In genomic region chr4:132198285-132198712, GRCm38 (mm10) we compare ENCODE assay signal across 9 mouse cellular contexts. TPM values are rescaled to one million over a fixed set of nuclear protein-coding genes. Genes with fewer than 3 reads are reported as not detected.
DNase-seq lines count a peak whose midpoint lies in the region; ATAC-seq lines count a peak whose summit lies in the region.
"Had no signal": no experiment of that assay in that cellular context is flagged by ENCODE, and none has a peak within 500 bp of the region (broad histone marks: within the 10 kb centered on the region; RNA-seq: fewer than 3 reads in every experiment).

No protein-coding gene starts in this region.

- H3K4me2 ChIP-seq in forebrain, embryonic 14.5 days (ENCODE audit: low read length) = no peak overlapping the region
- H3K4me2 ChIP-seq in forebrain, embryonic 16.5 days (ENCODE audit: low read length) = no peak overlapping the region
- H3K4me2 ChIP-seq in intestine, embryonic 16.5 days (ENCODE audit: low read depth, low read length) = no peak overlapping the region
- H3K4me2 ChIP-seq in lung, embryonic 16.5 days (ENCODE audit: low read depth, low read length) = no peak overlapping the region
- H3K4me2 ChIP-seq in midbrain, embryonic 13.5 days (replicated peaks) = no peak overlapping the region
- H3K4me2 ChIP-seq: neural tube, embryonic 13.5 days had no signal

- H3K36me3 ChIP-seq in forebrain, embryonic 14.5 days (ENCODE audit: control insufficient read depth, insufficient read depth, low read length) = peaks cover 61% of the 10 kb centered on the region
- H3K36me3 ChIP-seq in forebrain, embryonic 16.5 days (ENCODE audit: control insufficient read depth, insufficient read depth) = peaks cover 2% of the 10 kb centered on the region
- no peaks in the 10 kb centered on the region; the same call in 1 of the 2 replicates for H3K36me3 ChIP-seq in intestine, embryonic 16.5 days (ENCODE audit: control insufficient read depth, insufficient read depth, low read length)
- H3K36me3 ChIP-seq in lung, embryonic 16.5 days (ENCODE audit: control insufficient read depth, insufficient read depth, low read length) = peaks cover 15% of the 10 kb centered on the region
- peaks cover 36% of the 10 kb centered on the region for H3K36me3 ChIP-seq in midbrain, embryonic 13.5 days

- no peak overlapping the region for H3K27ac ChIP-seq in forebrain, embryonic 14.5 days (ENCODE audit: low read depth, low read length)
- no peak overlapping the region for H3K27ac ChIP-seq in forebrain, embryonic 16.5 days (ENCODE audit: low read length)
- peak overlapping the region; percentile 20; the same call in 1 of the 2 replicates for H3K27ac ChIP-seq in intestine, embryonic 16.5 days (ENCODE audit: low read length)
- H3K27ac ChIP-seq in lung, embryonic 16.5 days (ENCODE audit: low read length) = no peak overlapping the region; the same call in 1 of the 2 replicates
- no peak overlapping the region for H3K27ac ChIP-seq in midbrain, embryonic 13.5 days
- H3K27ac ChIP-seq: neural tube, embryonic 13.5 days had no signal

- H3K9me3 ChIP-seq in forebrain, embryonic 14.5 days (replicated peaks; ENCODE audit: control insufficient read depth, low read length) = no peaks in the 10 kb centered on the region
- no peaks in the 10 kb centered on the region for H3K9me3 ChIP-seq in forebrain, embryonic 16.5 days (ENCODE audit: control insufficient read depth, low read length)
- no peaks in the 10 kb centered on the region for H3K9me3 ChIP-seq in intestine, embryonic 16.5 days (ENCODE audit: control insufficient read depth, low read length)
- H3K9me3 ChIP-seq in lung, embryonic 16.5 days (ENCODE audit: control insufficient read depth, low read length) = no peaks in the 10 kb centered on the region
- H3K9me3 ChIP-seq in midbrain, embryonic 13.5 days = no peaks in the 10 kb centered on the region
- H3K9me3 ChIP-seq: neural tube, embryonic 13.5 days had no signal

- peaks cover 10% of the 10 kb centered on the region; the same call in 1 of the 2 replicates for H3K4me1 ChIP-seq in forebrain, embryonic 14.5 days (ENCODE audit: control insufficient read depth, insufficient read depth, low read length)
- peaks cover 36% of the 10 kb centered on the region for H3K4me1 ChIP-seq in forebrain, embryonic 16.5 days (replicated peaks; ENCODE audit: control insufficient read depth, insufficient read depth, low read length)
- H3K4me1 ChIP-seq in intestine, embryonic 16.5 days (ENCODE audit: control insufficient read depth, insufficient read depth, low read length) = peaks cover 23% of the 10 kb centered on the region
- peaks cover 9% of the 10 kb centered on the region for H3K4me1 ChIP-seq in lung, embryonic 16.5 days (replicated peaks; ENCODE audit: control insufficient read depth, insufficient read depth, low read length)
- peaks cover 52% of the 10 kb centered on the region for H3K4me1 ChIP-seq in midbrain, embryonic 13.5 days (replicated peaks)

- WGBS in forebrain, embryonic 14.5 days = 55% methylated on average over 4 of the region's 4 CpGs
- 48% methylated on average over 4 of the region's 4 CpGs for whole genome bisulfite sequencing in forebrain, embryonic 16.5 days
- WGBS in intestine, embryonic 16.5 days = 37% methylated on average over 4 of the region's 4 CpGs
- WGBS in lung, embryonic 16.5 days = 39% methylated on average over 4 of the region's 4 CpGs
- 67% methylated on average over 4 of the region's 4 CpGs for WGBS in midbrain, embryonic 13.5 days

- H3K4me3 ChIP-seq in forebrain, embryonic 14.5 days (ENCODE audit: low read depth, low read length) = no peak overlapping the region
- no peak overlapping the region for H3K4me3 ChIP-seq in forebrain, embryonic 16.5 days (replicated peaks; ENCODE audit: low read length)
- H3K4me3 ChIP-seq in intestine, embryonic 16.5 days (ENCODE audit: low read length) = no peak overlapping the region
- no peak overlapping the region for H3K4me3 ChIP-seq in lung, embryonic 16.5 days (ENCODE audit: low read length)
- H3K4me3 ChIP-seq in midbrain, embryonic 13.5 days (replicated peaks) = no peak overlapping the region
- H3K4me3 ChIP-seq: neural tube, embryonic 13.5 days had no signal

- no peaks in the 10 kb centered on the region for H3K27me3 ChIP-seq in forebrain, embryonic 14.5 days (replicated peaks; ENCODE audit: control insufficient read depth, insufficient read depth, low read length)
- H3K27me3 ChIP-seq in forebrain, embryonic 16.5 days (replicated peaks; ENCODE audit: control insufficient read depth, insufficient read depth, low read length) = no peaks in the 10 kb centered on the region
- no peaks in the 10 kb centered on the region for H3K27me3 ChIP-seq in intestine, embryonic 16.5 days (replicated peaks; ENCODE audit: control insufficient read depth, insufficient read depth, low read length)
- H3K27me3 ChIP-seq in lung, embryonic 16.5 days (ENCODE audit: control insufficient read depth, insufficient read depth, low read depth, low read length) = no peaks in the 10 kb centered on the region
- H3K27me3 ChIP-seq in midbrain, embryonic 13.5 days = no peaks in the 10 kb centered on the region
- H3K27me3 ChIP-seq: neural tube, embryonic 13.5 days had no signal

- H3K9ac ChIP-seq in forebrain, embryonic 14.5 days (ENCODE audit: low read length) = no peak overlapping the region
- H3K9ac ChIP-seq in forebrain, embryonic 16.5 days (replicated peaks; ENCODE audit: low read depth, low read length) = no peak overlapping the region
- H3K9ac ChIP-seq in intestine, embryonic 16.5 days (ENCODE audit: low read depth, low read length) = no peak overlapping the region
- H3K9ac ChIP-seq in lung, embryonic 16.5 days (ENCODE audit: low read length) = no peak overlapping the region
- H3K9ac ChIP-seq in midbrain, embryonic 13.5 days (replicated peaks) = no peak overlapping the region
- H3K9ac ChIP-seq: neural tube, embryonic 13.5 days had no signal

- no peak; the same call in 1 of the 2 replicates for ATAC-seq in forebrain, embryonic 14.5 days
- ATAC-seq in forebrain, embryonic 16.5 days = no peak
- peak; percentile 78 for ATAC-seq in intestine, embryonic 16.5 days
- ATAC-seq in lung, embryonic 16.5 days (ENCODE audit: low read depth) = peak; percentile 52
- no peak for ATAC-seq in midbrain, embryonic 13.5 days

- DNase-seq in forebrain, embryonic 14.5 days (ENCODE audit: low spot score) = peak; percentile 23
- DNase-seq in R1 (ENCODE audit: low read depth, low spot score) = peak; percentile 51
- DNase-seq in testis, postnatal 14 days (ENCODE audit: low spot score) = no peak
- no peak for DNase-seq in c-Kit-positive CD71-positive TER-119-positive erythroid progenitor cells, embryonic 14.5 days (ENCODE audit: low spot score)

RNA-seq across cellular contexts. Expression of gene Ythdf2, which starts 13.8 kb away (rescaled TPM):
- polyA plus RNA-seq in forebrain, embryonic 14.5 days (2014; fragmentation: Nextera tagmentation; extraction: Ambion mirVana) = 164 and 174 TPM in 2 replicates
- 154 and 171 TPM in 2 replicates for polyA plus RNA-seq in forebrain, embryonic 16.5 days (2015; fragmentation: Nextera tagmentation; extraction: Ambion mirVana)
- 62.4 and 73.7 TPM in 2 replicates for polyA plus RNA-seq in intestine, embryonic 16.5 days (2015; fragmentation: Nextera tagmentation; extraction: Ambion mirVana)
- polyA plus RNA-seq in lung, embryonic 16.5 days (2015; fragmentation: Nextera tagmentation; extraction: Ambion mirVana) = 87.7 and 97.8 TPM in 2 replicates
- 146 and 149 TPM in 2 replicates for polyA plus RNA-seq in midbrain, embryonic 13.5 days (2015; fragmentation: Nextera tagmentation; extraction: Ambion mirVana)

RNA-seq across cellular contexts. Expression of gene Oprd1, which starts 54.0 kb away (rescaled TPM):
- polyA plus RNA-seq in forebrain, embryonic 14.5 days (2014; fragmentation: Nextera tagmentation; extraction: Ambion mirVana) = 0.05 and 0.09 TPM in 2 replicates
- 0.30 TPM in 1 of 2 replicates, not detected in the other for polyA plus RNA-seq in forebrain, embryonic 16.5 days (2015; fragmentation: Nextera tagmentation; extraction: Ambion mirVana)
- 0.22 and 0.26 TPM in 2 replicates for polyA plus RNA-seq in intestine, embryonic 16.5 days (2015; fragmentation: Nextera tagmentation; extraction: Ambion mirVana)
- polyA plus RNA-seq in lung, embryonic 16.5 days (2015; fragmentation: Nextera tagmentation; extraction: Ambion mirVana) = 0.04 and 0.15 TPM in 2 replicates
- polyA plus RNA-seq in midbrain, embryonic 13.5 days (2015; fragmentation: Nextera tagmentation; extraction: Ambion mirVana) = 0.09 and 0.24 TPM in 2 replicates

Comparison
In these comparisons a context has a peak if more than half of its experiments do, and no peak if none do; other contexts are left out.
1. ATAC-seq: peak in intestine, embryonic 16.5 days (single experiment) and lung, embryonic 16.5 days (single experiment); none in forebrain, embryonic 14.5 days (single experiment), forebrain, embryonic 16.5 days (single experiment) and midbrain, embryonic 13.5 days (single experiment).
2. DNase-seq: peak in forebrain, embryonic 14.5 days (single experiment) and R1 (single experiment); none in testis, postnatal 14 days (single experiment) and c-Kit-positive CD71-positive TER-119-positive erythroid progenitor cells, embryonic 14.5 days (single experiment).